Mouse (Mus musculus) MEL (cell line): Measurements from ENCODE around the gene Srf.

Experiments
- CTCF ChIP-seq, 3 experiments: IDR thresholded peaks in 2 of 3; conservative IDR thresholded peaks in 1 of 3; 2 replicates each; pipeline ENCODE4 v1.5.1; 2011 to 2012; ENCODE audit warnings: low read length in 3 of 3, low read depth in 2 of 3, mild to moderate bottlenecking in 2 of 3, improper control_type of control experiment in 1 of 3, inconsistent platforms in 1 of 3, mixed read lengths in 1 of 3, moderate library complexity in 1 of 3; ENCODE audit not compliant: control insufficient read depth in 1 of 3, insufficient read depth in 1 of 3, poor library complexity in 1 of 3, severe bottlenecking in 1 of 3
- ELF1 ChIP-seq: IDR thresholded peaks from 2 replicates; pipeline ENCODE4 v1.6.1; 2014; ENCODE audit warnings: low read depth, mild to moderate bottlenecking, inconsistent platforms, low read length, improper control_type of control experiment, moderate library complexity
- EP300 ChIP-seq, 2 experiments: IDR thresholded peaks; 2 replicates each; pipeline ENCODE4 v1.6.1; 2011; ENCODE audit warnings: improper control_type of control experiment in 2 of 2, low read length in 2 of 2, low read depth in 1 of 2, mild to moderate bottlenecking in 1 of 2
- JUND ChIP-seq: IDR thresholded peaks from 2 replicates; pipeline ENCODE4 v1.6.1; 2011; ENCODE audit warnings: low read depth, mild to moderate bottlenecking, improper control_type of control experiment, low read length
- KAT2A ChIP-seq: conservative IDR thresholded peaks from 2 replicates; pipeline ENCODE4 v1.6.1; 2012; ENCODE audit warnings: low read depth, low read length, improper control_type of control experiment, inconsistent platforms
- MAFK ChIP-seq: IDR thresholded peaks from 2 replicates; pipeline ENCODE4 v1.6.1; 2011; ENCODE audit warnings: low read depth, mild to moderate bottlenecking, low read length, improper control_type of control experiment, borderline replicate concordance
- NRF1 ChIP-seq: IDR thresholded peaks from 2 replicates; pipeline ENCODE4 v1.6.1; 2014; ENCODE audit warnings: low read depth, mild to moderate bottlenecking, inconsistent platforms, low read length, improper control_type of control experiment, moderate library complexity; ENCODE audit not compliant: poor library complexity, insufficient read depth, severe bottlenecking
- POLR2A ChIP-seq, 2 experiments: IDR thresholded peaks; 2 replicates each; pipeline ENCODE4 v1.6.1; 2011 to 2012; ENCODE audit warnings: low read length in 2 of 2, mild to moderate bottlenecking in 2 of 2, control low read depth in 1 of 2, improper control_type of control experiment in 1 of 2, low read depth in 1 of 2, moderate library complexity in 1 of 2; ENCODE audit not compliant: control insufficient read depth in 1 of 2, insufficient read depth in 1 of 2, poor library complexity in 1 of 2
- TBP ChIP-seq: IDR thresholded peaks from 2 replicates; pipeline ENCODE4 v1.8.0; 2011; ENCODE audit warnings: low read depth, low read length, improper control_type of control experiment

GRCm38 (mm10) chr17:46546591-46546990, 9.4 kb downstream of the Srf start:
- TF ChIP-seq CTCF (IDR thresholded peaks at IDR 0.05 in 2 of 3, conservative IDR thresholded peaks at IDR 0.05 in 1 of 3; ENCODE audit: control insufficient read depth in 1 of 3, insufficient read depth in 1 of 3, low read depth in 2 of 3, low read length in 3 of 3, poor library complexity in 1 of 3, severe bottlenecking in 1 of 3), result no peak
- no peak for TF ChIP-seq JUND
- TF ChIP-seq POLR2A (IDR thresholded peaks at IDR 0.05; ENCODE audit: control insufficient read depth in 1 of 2, insufficient read depth in 1 of 2, low read depth in 1 of 2, low read length in 2 of 2, poor library complexity in 1 of 2), result no peak
- TF ChIP-seq ELF1, result no peak
- no peak for TF ChIP-seq MAFK
- no peak for TF ChIP-seq EP300 (IDR thresholded peaks at IDR 0.05; ENCODE audit: low read depth in 1 of 2, low read length in 2 of 2)
- no peak for TF ChIP-seq KAT2A
- no peak for TF ChIP-seq NRF1
- no peak for TF ChIP-seq TBP
